Mouse (Mus musculus): ENCODE measurements around the gene Rpl13a. TPM values are rescaled to one million over a fixed set of nuclear protein-coding genes. Genes with fewer than 3 reads are reported as not detected.
A peak's percentile ranks its signal among the peaks of the same experiment; 100 is the strongest.

Rpl13a gene
- polyA plus RNA-seq, 1 experiment, result 3,729 TPM

- H3K36me3 ChIP-seq (ENCODE audit: control insufficient read depth, insufficient read depth, low read length, poor library complexity, severe bottlenecking), result 0 out of 2 replicates have a peak, but pooled peaks cover 3% of the 10 kb centered on the region
- no peaks in the 10 kb centered on the region for H3K27me3 ChIP-seq (ENCODE audit: control insufficient read depth, insufficient read depth, low read length, poor library complexity, severe bottlenecking)
- no peak overlapping the region for H3K9ac ChIP-seq (ENCODE audit: low read depth, poor library complexity, severe bottlenecking)
- H3K4me1 ChIP-seq (ENCODE audit: control insufficient read depth, insufficient read depth, low read length), result no peaks in the 10 kb centered on the region
- H3K27ac ChIP-seq (ENCODE audit: insufficient read depth, low read length), result peak overlapping the region; percentile 62
- H3K4me3 ChIP-seq (ENCODE audit: low read depth, low read length), result peak overlapping the region; percentile 12
- H3K9me3 ChIP-seq (replicated peaks; ENCODE audit: control insufficient read depth, insufficient read depth, low read length, poor library complexity, severe bottlenecking), result no peaks in the 10 kb centered on the region
- TF ChIP-seq POLR2A (IDR thresholded peaks at IDR 0.05; ENCODE audit: insufficient read depth, low read length), result no peak
- peak; percentile 49 for TF ChIP-seq CTCF (IDR thresholded peaks at IDR 0.05; ENCODE audit: low read depth, low read length)
- 0 out of 2 replicates have a peak, but pooled peaks have one; percentile 47 for TF ChIP-seq EP300 (IDR thresholded peaks at IDR 0.05; ENCODE audit: insufficient read depth, low read depth, low read length)
Measured at GRCm38 (mm10) chr7:45082401-45083299, 45.9 kb downstream of the Rpl13a start.

DNA sequence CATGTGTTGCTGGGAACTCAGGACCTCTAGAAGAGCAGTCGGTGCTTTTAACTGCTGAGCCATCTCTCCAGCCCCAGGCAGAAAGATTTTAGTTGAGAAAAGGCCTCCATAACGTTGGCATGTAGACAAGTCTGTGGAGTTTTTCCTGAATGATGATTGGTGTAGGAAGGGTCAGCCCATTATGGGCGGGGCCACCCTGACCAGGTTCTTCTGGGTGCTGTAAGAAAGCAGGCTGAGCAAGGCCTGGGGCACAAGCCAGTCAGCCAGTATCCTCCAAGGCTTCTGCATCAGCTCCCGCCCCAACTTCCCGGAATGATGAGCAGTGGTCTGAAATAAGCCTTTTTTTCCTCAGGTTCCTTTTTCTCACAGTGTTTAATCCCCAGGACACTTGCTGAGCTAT is 47.5 kb downstream of the Rpl13a start:
- Histone ChIP-seq H3K4me3 (ENCODE audit: low read depth, low read length) (no peak overlapping the region), H3K4me1 (ENCODE audit: control insufficient read depth, insufficient read depth, low read length) (no peaks in the 10 kb centered on the region), H3K9me3 (replicated peaks; ENCODE audit: control insufficient read depth, insufficient read depth, low read length, poor library complexity, severe bottlenecking) (no peaks in the 10 kb centered on the region), H3K36me3 (ENCODE audit: control insufficient read depth, insufficient read depth, low read length, poor library complexity, severe bottlenecking) (no peaks in the 10 kb centered on the region), H3K9ac (ENCODE audit: low read depth, poor library complexity, severe bottlenecking) (peak overlapping the region; percentile 12; the same call in 1 of the 2 replicates), H3K27me3 (ENCODE audit: control insufficient read depth, insufficient read depth, low read length, poor library complexity, severe bottlenecking) (no peaks in the 10 kb centered on the region), H3K27ac (ENCODE audit: insufficient read depth, low read length) (peak overlapping the region; percentile 68)
- peak; percentile 29 for TF ChIP-seq POLR2A (IDR thresholded peaks at IDR 0.05; ENCODE audit: insufficient read depth, low read length)
- TF ChIP-seq EP300 (IDR thresholded peaks at IDR 0.05; ENCODE audit: insufficient read depth, low read depth, low read length), result no peak

- no peak overlapping the region for H3K27ac ChIP-seq (ENCODE audit: insufficient read depth, low read length)
- H3K36me3 ChIP-seq (ENCODE audit: control insufficient read depth, insufficient read depth, low read length, poor library complexity, severe bottlenecking), result no peaks in the 10 kb centered on the region
- no peaks in the 10 kb centered on the region for H3K9me3 ChIP-seq (replicated peaks; ENCODE audit: control insufficient read depth, insufficient read depth, low read length, poor library complexity, severe bottlenecking)
- no peak overlapping the region for H3K9ac ChIP-seq (ENCODE audit: low read depth, poor library complexity, severe bottlenecking)
- H3K27me3 ChIP-seq (ENCODE audit: control insufficient read depth, insufficient read depth, low read length, poor library complexity, severe bottlenecking), result no peaks in the 10 kb centered on the region
- no peak overlapping the region for H3K4me3 ChIP-seq (ENCODE audit: low read depth, low read length)
- TF ChIP-seq EP300 (IDR thresholded peaks at IDR 0.05; ENCODE audit: insufficient read depth, low read depth, low read length), result peak; percentile 32; the same call in 1 of the 2 replicates
- TF ChIP-seq POLR2A (IDR thresholded peaks at IDR 0.05; ENCODE audit: insufficient read depth, low read length), result no peak
- TF ChIP-seq CTCF (IDR thresholded peaks at IDR 0.05; ENCODE audit: low read depth, low read length), result peak; percentile 90
- H3K4me1 ChIP-seq (ENCODE audit: control insufficient read depth, insufficient read depth, low read length), result no peaks in the 10 kb centered on the region
Measured at GRCm38 (mm10) chr7:45079856-45080255, 48.7 kb downstream of the Rpl13a start.

DNA sequence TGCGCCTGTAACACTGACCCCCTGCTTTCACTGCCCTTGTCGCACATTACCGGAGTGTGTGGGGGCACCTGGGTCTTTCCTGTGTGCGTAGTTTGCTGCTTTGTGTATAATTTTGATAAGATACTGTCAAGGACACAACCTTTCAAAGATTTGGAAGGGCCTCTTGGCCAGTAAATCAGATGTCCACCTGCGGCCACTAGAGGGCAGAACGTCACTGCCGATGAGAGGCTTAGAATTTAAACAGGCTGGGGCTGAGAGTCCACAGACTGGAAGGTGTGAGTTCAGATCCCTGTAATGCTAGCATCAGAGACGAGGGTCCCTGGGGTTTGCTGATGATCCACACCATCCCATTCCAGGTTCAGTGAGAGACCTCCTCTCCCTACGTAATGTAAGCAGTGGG is 50.0 kb downstream of the Rpl13a start:
- H3K36me3 ChIP-seq (ENCODE audit: control insufficient read depth, insufficient read depth, low read length, poor library complexity, severe bottlenecking), result no peaks in the 10 kb centered on the region
- no peaks in the 10 kb centered on the region for H3K27me3 ChIP-seq (ENCODE audit: control insufficient read depth, insufficient read depth, low read length, poor library complexity, severe bottlenecking)
- no peak overlapping the region for H3K4me3 ChIP-seq (ENCODE audit: low read depth, low read length)
- H3K9me3 ChIP-seq (replicated peaks; ENCODE audit: control insufficient read depth, insufficient read depth, low read length, poor library complexity, severe bottlenecking), result no peaks in the 10 kb centered on the region
- H3K27ac ChIP-seq (ENCODE audit: insufficient read depth, low read length), result no peak overlapping the region
- no peak overlapping the region for H3K9ac ChIP-seq (ENCODE audit: low read depth, poor library complexity, severe bottlenecking)
- no peak for TF ChIP-seq EP300 (IDR thresholded peaks at IDR 0.05; ENCODE audit: insufficient read depth, low read depth, low read length)
- TF ChIP-seq POLR2A (IDR thresholded peaks at IDR 0.05; ENCODE audit: insufficient read depth, low read length), result no peak
- peak; percentile 90 for TF ChIP-seq CTCF (IDR thresholded peaks at IDR 0.05; ENCODE audit: low read depth, low read length)
- H3K4me1 ChIP-seq (ENCODE audit: control insufficient read depth, insufficient read depth, low read length), result no peaks in the 10 kb centered on the region

DNA sequence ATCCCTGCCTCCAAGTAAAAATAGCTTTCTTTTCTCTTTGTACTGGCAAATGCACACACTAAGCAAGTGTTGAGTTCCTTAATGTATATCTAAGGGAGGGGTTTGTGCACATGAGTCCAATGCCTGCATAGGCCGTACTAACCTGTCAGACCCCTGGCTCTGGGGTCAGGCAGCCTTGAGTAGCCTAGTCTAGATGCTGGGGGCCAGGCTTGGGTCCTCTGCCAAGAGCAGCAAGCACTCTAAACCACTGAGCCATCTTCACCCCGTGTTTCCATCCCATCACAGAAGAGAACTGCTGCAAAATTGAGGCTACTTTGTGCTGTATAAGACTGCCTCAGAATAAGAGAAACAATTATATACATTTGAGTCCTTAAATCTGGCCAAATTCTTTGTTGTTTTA is 50.7 kb downstream of the Rpl13a start:
- Histone ChIP-seq H3K27me3 (ENCODE audit: control insufficient read depth, insufficient read depth, low read length, poor library complexity, severe bottlenecking) (no peaks in the 10 kb centered on the region), H3K4me3 (ENCODE audit: low read depth, low read length) (no peak overlapping the region), H3K9me3 (replicated peaks; ENCODE audit: control insufficient read depth, insufficient read depth, low read length, poor library complexity, severe bottlenecking) (no peaks in the 10 kb centered on the region), H3K4me1 (ENCODE audit: control insufficient read depth, insufficient read depth, low read length) (no peaks in the 10 kb centered on the region), H3K9ac (ENCODE audit: low read depth, poor library complexity, severe bottlenecking) (no peak overlapping the region), H3K36me3 (ENCODE audit: control insufficient read depth, insufficient read depth, low read length, poor library complexity, severe bottlenecking) (no peaks in the 10 kb centered on the region), H3K27ac (ENCODE audit: insufficient read depth, low read length) (no peak overlapping the region)
- TF ChIP-seq EP300 (IDR thresholded peaks at IDR 0.05; ENCODE audit: insufficient read depth, low read depth, low read length), result no peak
- TF ChIP-seq CTCF (IDR thresholded peaks at IDR 0.05; ENCODE audit: low read depth, low read length), result no peak
- TF ChIP-seq POLR2A (IDR thresholded peaks at IDR 0.05; ENCODE audit: insufficient read depth, low read length), result no peak

GRCm38 (mm10) chr7:45077322-45077721 is 51.2 kb downstream of the Rpl13a start:
- H3K36me3 ChIP-seq (ENCODE audit: control insufficient read depth, insufficient read depth, low read length, poor library complexity, severe bottlenecking), result no peaks in the 10 kb centered on the region
- no peak overlapping the region for H3K9ac ChIP-seq (ENCODE audit: low read depth, poor library complexity, severe bottlenecking)
- no peaks in the 10 kb centered on the region for H3K9me3 ChIP-seq (replicated peaks; ENCODE audit: control insufficient read depth, insufficient read depth, low read length, poor library complexity, severe bottlenecking)
- no peak overlapping the region for H3K27ac ChIP-seq (ENCODE audit: insufficient read depth, low read length)
- H3K4me1 ChIP-seq (ENCODE audit: control insufficient read depth, insufficient read depth, low read length), result no peaks in the 10 kb centered on the region
- no peak overlapping the region for H3K4me3 ChIP-seq (ENCODE audit: low read depth, low read length)
- no peaks in the 10 kb centered on the region for H3K27me3 ChIP-seq (ENCODE audit: control insufficient read depth, insufficient read depth, low read length, poor library complexity, severe bottlenecking)
- TF ChIP-seq POLR2A (IDR thresholded peaks at IDR 0.05; ENCODE audit: insufficient read depth, low read length) (no peak), CTCF (IDR thresholded peaks at IDR 0.05; ENCODE audit: low read depth, low read length) (no peak), EP300 (IDR thresholded peaks at IDR 0.05; ENCODE audit: insufficient read depth, low read depth, low read length) (no peak)
